Mouse (Mus musculus) hindbrain, embryonic 13.5 days (tissue): ENCODE measurements around the gene Dclk1. TPM values are rescaled to one million over a fixed set of nuclear protein-coding genes. Genes with fewer than 3 reads are reported as not detected.
A peak's percentile ranks its signal among the peaks of the same experiment; 100 is the strongest.

Experiments used
- ATAC-seq: fragments of 200-750 bp; cut with Nextera tagmentation; 2 replicates; pipeline ENCODE4 v1.8.0; 2017; ENCODE audit warnings: moderate TSS enrichment; ENCODE audit not compliant: low FRiP score
- H3K27ac ChIP-seq: fragments of 300-500 bp; sonication (generic); 2 replicates; pipeline ENCODE4 v1.5.1; 2015; ENCODE audit warnings: inconsistent platforms, mild to moderate bottlenecking, moderate library complexity
- H3K27me3 ChIP-seq: fragments of 300-500 bp; sonication (generic); 2 replicates; pipeline ENCODE4 v1.6.1; 2015; ENCODE audit warnings: mild to moderate bottlenecking, inconsistent platforms
- H3K36me3 ChIP-seq: fragments of 300-500 bp; sonication (generic); 2 replicates; pipeline ENCODE4 v1.6.1; 2015; ENCODE audit warnings: mild to moderate bottlenecking, inconsistent platforms
- H3K4me1 ChIP-seq: fragments of 300-500 bp; sonication (generic); replicated peaks from 2 replicates; pipeline ENCODE4 v1.6.1; 2015; ENCODE audit warnings: inconsistent platforms
- H3K4me2 ChIP-seq: fragments of 300-500 bp; sonication (generic); 2 replicates; pipeline ENCODE4 v1.6.1; 2015; ENCODE audit warnings: inconsistent platforms, mild to moderate bottlenecking, moderate library complexity
- H3K4me3 ChIP-seq: fragments of 300-500 bp; sonication (generic); 2 replicates; pipeline ENCODE4 v1.5.1; 2015; ENCODE audit warnings: mild to moderate bottlenecking, inconsistent platforms
- H3K9ac ChIP-seq: fragments of 300-500 bp; sonication (generic); 2 replicates; pipeline ENCODE4 v1.6.1; 2015; ENCODE audit warnings: mild to moderate bottlenecking, inconsistent platforms
- H3K9me3 ChIP-seq: fragments of 300-500 bp; sonication (generic); 2 replicates; pipeline ENCODE4 v1.6.1; 2016; ENCODE audit warnings: inconsistent platforms
- WGBS: fragments of 180-500 bp; shearing (Covaris S2); methylation state at CpG from one replicate; pipeline ENCODE4 v1.1.7; 2015; 5-methylcytosine and 5-hydroxymethylcytosine counted together
- polyA plus RNA-seq: library from polyadenylated mRNA; unstranded; fragments of >200 nt; fragmentation: Nextera tagmentation; extraction: Ambion mirVana; gene quantifications from 2 replicates; pipeline ENCODE4 v1.2.1, GENCODE M21; 2015

Gene Dclk1
- polyA plus RNA-seq, 1 experiment from 2014 or later = 236 TPM

GRCm38 (mm10) chr3:55447486-55448460 is 205.6 kb downstream of the Dclk1 start:
- 86% methylated on average over 5 of the region's 5 CpGs for WGBS

GRCm38 (mm10) chr3:55449148-55449547 is 207.0 kb downstream of the Dclk1 start:
- WGBS = 96% methylated on average over 2 of the region's 2 CpGs
- H3K4me3 ChIP-seq = no peak overlapping the region
- H3K9ac ChIP-seq = no peak overlapping the region
- ATAC-seq = no peak
- no peaks in the 10 kb centered on the region for H3K4me1 ChIP-seq
- H3K4me2 ChIP-seq = no peak overlapping the region
- no peak overlapping the region for H3K27ac ChIP-seq
- no peaks in the 10 kb centered on the region for H3K9me3 ChIP-seq
- H3K27me3 ChIP-seq = no peaks in the 10 kb centered on the region
- peaks cover 21% of the 10 kb centered on the region for H3K36me3 ChIP-seq

More at GRCm38 (mm10) chr3:55447486-55448460, 205.6 kb downstream of the Dclk1 start:
- H3K36me3 ChIP-seq = peaks cover 17% of the 10 kb centered on the region; the same call in 1 of the 2 replicates
- no peak overlapping the region for H3K4me2 ChIP-seq
- H3K4me3 ChIP-seq = no peak overlapping the region
- no peaks in the 10 kb centered on the region for H3K27me3 ChIP-seq
- H3K9ac ChIP-seq = no peak overlapping the region
- H3K27ac ChIP-seq = peak overlapping the region; percentile 49; the same call in 1 of the 2 replicates
- ATAC-seq = no peak
- no peaks in the 10 kb centered on the region for H3K4me1 ChIP-seq
- no peaks in the 10 kb centered on the region for H3K9me3 ChIP-seq

GRCm38 (mm10) chr3:55451035-55451434 is 208.9 kb downstream of the Dclk1 start:
- Histone ChIP-seq H3K27ac (no peak overlapping the region), H3K4me1 (peaks cover 4% of the 10 kb centered on the region; the same call in 1 of the 2 replicates), H3K36me3 (peaks cover 18% of the 10 kb centered on the region), H3K4me2 (no peak overlapping the region), H3K4me3 (no peak overlapping the region), H3K9ac (no peak overlapping the region), H3K9me3 (no peaks in the 10 kb centered on the region), H3K27me3 (no peaks in the 10 kb centered on the region)
- ATAC-seq = no peak
- 93% methylated on average over 14 of the region's 14 CpGs for WGBS

- no peaks in the 10 kb centered on the region for H3K27me3 ChIP-seq
- 86% methylated on average over 3 of the region's 3 CpGs for WGBS
- no peak overlapping the region for H3K9ac ChIP-seq
- no peak overlapping the region for H3K4me2 ChIP-seq
- H3K4me3 ChIP-seq = no peak overlapping the region
- no peak overlapping the region for H3K27ac ChIP-seq
- ATAC-seq = no peak
- no peaks in the 10 kb centered on the region for H3K9me3 ChIP-seq
- peaks cover 20% of the 10 kb centered on the region for H3K36me3 ChIP-seq
- peaks cover 4% of the 10 kb centered on the region; the same call in 1 of the 2 replicates for H3K4me1 ChIP-seq
These were observed 209.7 kb downstream of the Dclk1 start for GRCm38 (mm10) chr3:55451877-55452276.

GRCm38 (mm10) chr3:55452464-55452863 is 210.3 kb downstream of the Dclk1 start:
- Histone ChIP-seq H3K4me1 (peaks cover 4% of the 10 kb centered on the region; the same call in 1 of the 2 replicates), H3K4me3 (no peak overlapping the region), H3K4me2 (no peak overlapping the region), H3K9me3 (no peaks in the 10 kb centered on the region), H3K9ac (no peak overlapping the region), H3K27ac (no peak overlapping the region), H3K36me3 (peaks cover 21% of the 10 kb centered on the region), H3K27me3 (no peaks in the 10 kb centered on the region)
- ATAC-seq = no peak
- 93% methylated on average over 2 of the region's 2 CpGs for WGBS

GRCm38 (mm10) chr3:55461092-55461491 is 218.9 kb downstream of the Dclk1 start:
- Histone ChIP-seq H3K27me3 (no peaks in the 10 kb centered on the region), H3K36me3 (peaks cover 9% of the 10 kb centered on the region), H3K4me2 (peak overlapping the region; percentile 57), H3K27ac (peak overlapping the region; percentile 84), H3K9ac (no peak overlapping the region), H3K4me1 (peaks cover 24% of the 10 kb centered on the region), H3K4me3 (no peak overlapping the region), H3K9me3 (no peaks in the 10 kb centered on the region)
- WGBS = 41% methylated on average over 3 of the region's 3 CpGs
- peak; percentile 58; the same call in 1 of the 2 replicates for ATAC-seq

- peak overlapping the region; percentile 57 for H3K4me2 ChIP-seq
- H3K27me3 ChIP-seq = no peaks in the 10 kb centered on the region
- H3K27ac ChIP-seq = peak overlapping the region; percentile 84
- peak overlapping the region; percentile 69 for H3K9ac ChIP-seq
- 3% methylated on average over 17 of the region's 17 CpGs for WGBS
- peaks cover 6% of the 10 kb centered on the region for H3K36me3 ChIP-seq
- H3K4me1 ChIP-seq = peaks cover 27% of the 10 kb centered on the region
- H3K9me3 ChIP-seq = no peaks in the 10 kb centered on the region
- H3K4me3 ChIP-seq = peak overlapping the region; percentile 28
- peak; percentile 93 for ATAC-seq
These were observed 219.8 kb downstream of the Dclk1 start for GRCm38 (mm10) chr3:55461685-55462655.

- Histone ChIP-seq H3K36me3 (peaks cover 5% of the 10 kb centered on the region; the same call in 1 of the 2 replicates), H3K9me3 (no peaks in the 10 kb centered on the region), H3K4me3 (no peak overlapping the region), H3K27me3 (no peaks in the 10 kb centered on the region), H3K4me2 (peak overlapping the region; percentile 13; the same call in 1 of the 2 replicates), H3K9ac (peak overlapping the region; percentile 19; the same call in 1 of the 2 replicates), H3K4me1 (peaks cover 27% of the 10 kb centered on the region), H3K27ac (peak overlapping the region; percentile 40)
- ATAC-seq = no peak
- 72% methylated on average over 4 of the region's 4 CpGs for WGBS
These were observed 220.9 kb downstream of the Dclk1 start for GRCm38 (mm10) chr3:55462904-55463668.

- Histone ChIP-seq H3K4me1 (peaks cover 27% of the 10 kb centered on the region), H3K4me2 (peak overlapping the region; percentile 17; the same call in 1 of the 2 replicates), H3K4me3 (no peak overlapping the region), H3K9me3 (no peaks in the 10 kb centered on the region), H3K9ac (no peak overlapping the region), H3K27me3 (no peaks in the 10 kb centered on the region), H3K27ac (no peak overlapping the region), H3K36me3 (peaks cover 3% of the 10 kb centered on the region; the same call in 1 of the 2 replicates)
- ATAC-seq = no peak
- 69% methylated on average over 3 of the region's 3 CpGs for WGBS
These were observed 222.1 kb downstream of the Dclk1 start for GRCm38 (mm10) chr3:55464226-55464625.

GRCm38 (mm10) chr3:55465785-55466184 is 223.6 kb downstream of the Dclk1 start:
- no peak overlapping the region for H3K27ac ChIP-seq
- no peak overlapping the region for H3K4me2 ChIP-seq
- no peaks in the 10 kb centered on the region for H3K9me3 ChIP-seq

GRCm38 (mm10) chr3:55466348-55466747 is 224.2 kb downstream of the Dclk1 start:
- ATAC-seq = no peak

More at GRCm38 (mm10) chr3:55465785-55466184, 223.6 kb downstream of the Dclk1 start:
- Histone ChIP-seq H3K9ac (no peak overlapping the region), H3K36me3 (no peaks in the 10 kb centered on the region), H3K4me1 (peaks cover 25% of the 10 kb centered on the region), H3K27me3 (no peaks in the 10 kb centered on the region), H3K4me3 (no peak overlapping the region)
- ATAC-seq = no peak
- WGBS = 78% methylated on average over 8 of the region's 8 CpGs

More at GRCm38 (mm10) chr3:55466348-55466747, 224.2 kb downstream of the Dclk1 start:
- Histone ChIP-seq H3K9me3 (no peaks in the 10 kb centered on the region), H3K36me3 (no peaks in the 10 kb centered on the region), H3K9ac (no peak overlapping the region), H3K4me3 (no peak overlapping the region), H3K4me1 (peaks cover 20% of the 10 kb centered on the region), H3K4me2 (no peak overlapping the region), H3K27me3 (no peaks in the 10 kb centered on the region), H3K27ac (no peak overlapping the region)
- WGBS = 62% methylated on average over 9 of the region's 9 CpGs
